Mouse (Mus musculus): Measurements from ENCODE around the gene Speg.
A peak's percentile ranks its signal among the peaks of the same experiment; 100 is the strongest.

Gene Speg

GRCm38 (mm10) chr1:75441471-75441996 is 66.4 kb downstream of the Speg start:
- DNase-seq (ENCODE audit: low read depth, low spot score) = no peak

DNA sequence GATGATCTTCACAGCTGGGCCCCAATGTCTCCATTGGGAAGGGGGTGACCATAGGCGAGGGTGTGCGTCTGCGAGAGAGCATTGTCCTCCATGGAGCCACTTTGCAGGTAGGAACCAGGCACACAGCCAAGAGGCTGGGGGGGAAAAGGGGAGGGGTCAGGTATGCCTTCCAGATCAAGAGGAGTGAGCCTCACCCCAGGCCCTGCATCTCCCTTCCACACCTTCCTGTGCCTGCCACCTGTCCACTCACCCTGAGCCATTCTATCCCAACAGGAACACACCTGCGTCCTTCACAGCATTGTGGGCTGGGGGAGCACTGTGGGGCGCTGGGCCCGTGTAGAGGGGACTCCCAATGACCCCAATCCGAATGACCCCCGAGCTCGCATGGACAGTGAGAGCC is 67.1 kb downstream of the Speg start:
- no peak for DNase-seq (ENCODE audit: low read depth, low spot score)

- DNase-seq (ENCODE audit: low read depth, low spot score) = no peak
Measured at GRCm38 (mm10) chr1:75442811-75443210, 67.7 kb downstream of the Speg start.

- DNase-seq (ENCODE audit: low read depth, low spot score) = no peak
Measured at GRCm38 (mm10) chr1:75443247-75444024, 68.3 kb downstream of the Speg start.

DNA sequence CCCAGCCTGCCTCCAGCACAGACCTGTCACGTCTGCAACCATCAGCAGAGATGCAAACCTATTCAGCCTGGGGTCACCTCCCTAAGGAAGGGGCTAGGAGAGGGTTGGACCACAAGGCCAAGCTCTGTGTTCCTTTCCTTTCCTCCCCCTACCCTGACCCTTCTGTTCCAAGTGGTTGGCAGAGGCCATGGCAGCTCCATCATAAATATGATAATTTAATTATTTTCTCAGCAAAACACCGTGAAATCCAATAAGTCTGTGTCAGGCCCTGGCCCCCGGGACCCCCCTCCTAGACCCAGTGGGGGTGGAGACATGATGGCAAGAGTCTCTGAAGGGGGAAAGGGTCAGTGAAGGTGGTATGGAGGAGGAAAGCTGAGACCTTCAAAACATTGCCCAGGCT is 69.1 kb downstream of the Speg start:
- DNase-seq (ENCODE audit: low read depth, low spot score) = no peak

- no peak for DNase-seq (ENCODE audit: low read depth, low spot score)
Measured at GRCm38 (mm10) chr1:75445141-75445701, 70.1 kb downstream of the Speg start.

GRCm38 (mm10) chr1:75445751-75446611 is 70.9 kb downstream of the Speg start:
- DNase-seq (ENCODE audit: low read depth, low spot score) = peak; percentile 65

GRCm38 (mm10) chr1:75446656-75447055 is 71.6 kb downstream of the Speg start:
- no peak for DNase-seq (ENCODE audit: low read depth, low spot score)

GRCm38 (mm10) chr1:75447265-75448051 is 72.4 kb downstream of the Speg start:
- no peak for DNase-seq (ENCODE audit: low read depth, low spot score)

- DNase-seq (ENCODE audit: low read depth, low spot score) = no peak
Measured at GRCm38 (mm10) chr1:75448052-75448431, 72.9 kb downstream of the Speg start.

GRCm38 (mm10) chr1:75448937-75449336 is 73.8 kb downstream of the Speg start:
- no peak for DNase-seq (ENCODE audit: low read depth, low spot score)

DNA sequence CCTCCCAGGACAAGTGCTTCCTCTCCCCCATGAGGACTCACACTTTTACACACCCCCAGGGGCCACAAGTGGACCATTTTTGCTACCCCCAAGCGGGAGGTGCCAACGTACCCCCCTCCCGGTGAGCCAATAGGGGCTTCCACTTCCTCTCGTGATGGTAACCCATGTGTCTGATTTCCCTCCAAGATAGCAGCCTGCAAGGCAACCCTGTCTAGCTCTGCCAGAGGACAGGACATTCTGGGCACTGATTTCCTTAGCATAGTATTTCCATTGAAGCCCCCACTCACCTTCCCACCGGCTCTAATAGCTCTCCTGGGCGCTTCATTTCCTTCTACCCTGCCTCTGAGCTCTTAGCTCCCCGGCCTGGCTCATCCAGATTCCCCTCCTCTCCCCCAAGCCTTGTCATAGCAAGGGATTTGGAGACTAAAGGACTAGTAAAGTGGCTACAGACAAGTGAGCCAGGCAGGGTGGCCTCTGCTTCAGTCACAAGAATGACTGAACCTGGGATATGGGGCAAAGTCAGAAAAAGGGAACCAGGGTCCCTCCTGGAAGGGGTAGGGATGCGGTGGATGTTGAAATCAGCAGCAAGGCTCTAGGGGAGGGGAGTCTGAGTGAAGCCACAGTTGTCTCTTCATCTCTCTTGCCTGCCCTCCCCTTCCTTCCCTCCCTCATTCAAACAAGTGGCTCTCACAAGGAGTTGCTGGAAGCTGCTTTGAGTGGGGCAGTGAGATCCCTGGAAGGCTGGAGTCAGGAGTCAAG is 74.5 kb downstream of the Speg start:
- no peak for DNase-seq (ENCODE audit: low read depth, low spot score)

GRCm38 (mm10) chr1:75450314-75451005 is 75.4 kb downstream of the Speg start, which contains the start of gene Asic4:
Asic4 (plus strand) TSS chr1:75450436.
- no peak for DNase-seq (ENCODE audit: low read depth, low spot score)

DNA sequence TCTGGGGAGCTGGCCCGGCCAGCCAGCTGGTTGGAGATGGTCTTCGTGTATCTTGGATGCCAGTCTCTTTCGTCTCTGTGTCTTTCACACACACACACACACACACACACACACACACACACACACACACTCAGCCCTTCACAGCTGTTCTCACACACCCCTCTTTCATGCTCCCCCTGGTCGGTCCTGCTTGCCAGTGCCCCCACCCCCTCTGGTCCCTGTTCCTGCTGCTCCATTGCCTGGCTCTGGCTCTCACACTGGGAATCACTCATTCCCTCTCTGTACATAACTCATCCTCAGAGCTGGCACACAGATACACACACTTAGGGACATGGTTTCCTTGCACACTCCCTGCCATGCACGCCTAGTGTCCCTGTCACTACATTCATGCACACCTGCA is 76.8 kb downstream of the Speg start:
- DNase-seq (ENCODE audit: low read depth, low spot score) = no peak

GRCm38 (mm10) chr1:75455433-75455832 is 80.3 kb downstream of the Speg start:
- DNase-seq (ENCODE audit: low read depth, low spot score) = no peak

GRCm38 (mm10) chr1:75455948-75456347 is 80.9 kb downstream of the Speg start:
- no peak for DNase-seq (ENCODE audit: low read depth, low spot score)

DNA sequence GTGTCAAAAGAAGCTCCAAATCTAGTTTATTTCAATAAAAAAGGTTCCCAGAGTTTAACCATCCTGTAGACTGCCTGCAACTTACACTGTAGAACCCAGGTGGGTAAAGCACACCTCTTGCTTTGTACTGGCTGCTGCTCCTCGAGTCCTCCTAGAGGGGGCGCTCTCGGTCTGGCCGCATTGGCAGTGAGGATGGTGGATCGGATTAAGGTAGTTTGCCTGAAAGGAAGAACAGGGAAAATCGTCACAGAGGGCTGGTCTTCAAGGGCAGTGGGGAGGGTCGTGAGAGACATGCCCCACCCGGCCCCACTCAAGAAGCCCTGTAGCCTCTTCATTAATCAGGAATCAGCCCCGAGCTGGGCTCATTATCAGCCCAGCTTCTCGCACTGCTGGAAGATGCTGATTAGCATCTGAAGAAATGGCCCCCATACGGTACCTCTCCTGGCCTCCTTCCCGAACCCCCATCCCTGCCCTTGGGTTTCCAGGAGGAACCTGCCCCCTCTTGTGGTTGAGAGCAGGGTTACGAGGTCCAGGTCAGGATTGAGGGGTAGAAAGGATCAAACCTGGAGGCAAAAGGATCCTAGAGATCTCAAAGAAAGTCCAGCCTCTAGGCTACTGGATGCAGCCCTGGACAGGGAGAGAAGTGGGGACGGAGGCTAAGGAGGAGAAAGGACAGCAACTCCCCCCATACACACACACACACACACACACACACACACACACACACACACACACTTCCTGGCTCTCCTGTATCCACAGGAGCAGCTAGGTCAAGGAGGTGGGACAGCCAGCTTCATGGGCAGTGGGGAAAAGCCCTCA is 81.9 kb downstream of the Speg start:
- DNase-seq (ENCODE audit: low read depth, low spot score) = no peak

DNA sequence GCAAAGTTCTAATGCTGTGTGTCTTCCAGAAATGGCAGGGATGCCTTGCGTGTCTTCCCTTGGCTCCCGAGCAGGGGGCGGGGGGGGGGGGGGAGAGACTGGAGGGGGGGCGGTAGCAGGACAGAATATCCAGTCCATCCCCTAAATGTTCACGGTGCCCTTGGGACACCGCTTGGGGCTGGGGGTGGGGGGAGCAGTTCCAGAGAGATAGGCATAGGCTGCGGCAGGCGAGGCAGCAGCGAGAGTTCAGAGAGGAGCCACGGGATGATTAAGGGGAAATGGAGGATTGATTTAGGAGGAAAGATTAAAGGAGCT is 82.6 kb downstream of the Speg start:
- no peak for DNase-seq (ENCODE audit: low read depth, low spot score)

- DNase-seq (ENCODE audit: low read depth, low spot score) = no peak
Measured at GRCm38 (mm10) chr1:75458025-75458788, 83.1 kb downstream of the Speg start.

Measured in skeletal muscle tissue, adult 2 months (tissue).